Mouse (Mus musculus) frontal cortex, postnatal 10 days (tissue): ENCODE results near the gene Sult1a1.

Experiments
- DNase-seq, 2 experiments: peaks; one replicate each; pipeline ENCODE4 v3.0.0; 2022; ENCODE audit warnings: low spot score in 2 of 2, mixed read lengths in 1 of 2

Sult1a1 gene

GRCm38 (mm10) chr7:126624774-126625173 is 51.5 kb downstream of the Sult1a1 start:
- DNase-seq: no peak

DNA sequence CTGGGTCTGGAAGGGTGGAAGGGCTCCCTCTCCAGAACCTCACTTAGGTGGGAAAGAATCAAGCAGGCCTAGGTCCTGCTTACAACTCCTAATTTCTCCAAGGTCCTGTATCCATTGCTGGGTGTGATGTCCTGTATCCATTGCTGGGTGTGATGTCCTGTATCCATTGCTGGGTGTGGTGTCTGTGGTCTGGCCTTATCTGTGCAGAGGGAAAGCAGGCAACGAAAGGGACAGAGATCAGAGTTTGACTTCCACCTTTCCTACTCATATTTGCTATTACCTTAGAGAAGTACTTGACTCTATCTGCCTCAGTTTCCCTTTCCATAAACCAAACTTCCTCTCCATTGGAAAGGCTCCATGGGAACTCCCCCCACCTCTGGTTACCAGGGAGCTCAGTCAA is 52.9 kb downstream of the Sult1a1 start:
- DNase-seq: no peak
